Mouse (Mus musculus): ENCODE data around the gene Trip11. TPM values are rescaled to one million over a fixed set of nuclear protein-coding genes. Genes with fewer than 3 reads are reported as not detected.
"Not testable (repeated sequence)": the region's sequence is repeated elsewhere in the genome, so short reads cannot be mapped to it uniquely, and the experiment has no call there.

Gene Trip11
- total RNA-seq (2021), result 10 to 100 TPM; 32.1 to 34.5 TPM

DNA sequence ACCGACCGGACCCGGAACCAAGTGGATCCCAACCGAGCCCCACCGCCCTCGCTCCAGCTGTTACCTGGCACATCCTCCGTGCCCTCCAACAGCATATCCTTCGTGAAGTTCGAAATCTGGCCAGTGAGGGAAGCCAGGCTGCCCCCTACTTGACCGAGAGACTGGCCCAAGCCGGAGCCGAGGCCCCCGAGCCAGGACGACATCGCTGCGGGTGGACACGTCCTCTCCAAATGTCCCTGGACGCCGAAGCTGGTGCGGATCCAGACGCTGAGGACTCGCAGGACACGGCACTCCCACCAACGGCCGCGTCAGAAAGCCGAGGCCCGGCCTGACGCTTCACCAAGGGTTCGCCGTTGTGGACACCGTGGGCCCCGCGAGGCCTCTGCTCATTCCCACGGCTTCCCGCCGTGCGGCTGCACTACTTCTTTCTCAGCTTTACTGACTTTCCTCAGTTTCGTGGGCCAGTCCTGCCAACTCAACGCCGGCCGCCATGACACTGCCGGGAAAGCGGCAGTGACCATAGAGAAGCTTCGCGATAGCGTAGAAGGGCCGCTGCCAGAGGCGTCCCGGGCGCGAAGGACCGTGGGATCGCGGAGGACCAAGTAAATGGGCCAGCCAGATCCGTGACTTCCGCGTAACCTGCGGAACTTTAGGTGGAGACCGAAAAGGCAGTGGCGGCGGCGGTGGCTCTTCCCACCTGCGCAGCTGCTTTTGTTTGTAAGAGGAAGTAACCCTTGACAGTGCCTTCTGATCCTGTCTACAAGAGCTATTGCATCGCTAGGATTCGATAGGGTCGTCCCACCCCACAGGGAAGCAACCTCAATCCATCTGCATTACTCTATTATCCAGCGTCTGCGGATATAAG is at the start of gene Trip11:
Gene Trip11, minus strand, starts transcription at position 642 of the 865 bp plus-strand sequence.
- DNase-seq, result peak; percentile 93 to 94
- intact Hi-C loops (cut with DNase I), result loop anchor here (5.0 kb wide), 1 partner anchor 44 kb away; the partner anchor contains the start of gene Atxn3

DNA sequence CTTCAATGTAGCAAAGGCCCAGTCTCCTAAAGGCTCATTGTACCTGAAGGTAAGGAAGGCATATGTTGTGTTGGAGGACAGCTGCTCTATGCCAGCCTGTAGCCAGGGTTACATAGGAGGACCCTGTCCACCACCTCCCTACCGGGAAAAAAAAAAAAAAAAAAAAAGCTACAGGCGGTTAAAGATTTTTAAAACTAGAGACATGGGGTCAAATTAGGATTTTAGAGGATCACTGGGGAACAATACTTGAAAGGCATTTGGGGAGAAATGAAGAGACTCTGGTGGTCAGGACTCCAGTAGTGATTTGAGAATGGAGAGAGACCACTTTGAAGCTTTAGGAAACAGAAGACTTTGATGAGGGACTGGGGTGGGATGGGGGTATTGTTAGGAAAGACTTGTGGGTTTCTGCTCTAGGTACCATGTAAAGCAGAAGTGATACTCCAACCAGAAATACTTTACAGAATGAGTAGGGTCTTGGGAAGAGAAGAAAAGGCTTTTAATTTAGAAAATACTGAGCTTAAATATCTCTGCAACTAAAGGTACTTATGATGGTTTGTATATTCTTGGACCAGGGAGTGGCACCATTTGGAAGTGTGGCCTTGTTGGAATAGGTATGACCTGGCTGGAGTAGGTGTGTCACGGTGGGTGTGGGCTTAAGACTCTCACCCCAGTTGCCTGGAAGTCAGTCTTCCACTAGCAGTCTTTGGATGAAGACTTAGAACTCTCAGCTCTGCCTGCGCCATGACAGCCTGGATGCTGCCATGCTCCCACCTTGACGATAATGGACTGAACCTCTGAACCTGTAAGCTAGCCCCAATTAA is 46.1 kb upstream of the Trip11 start:
- intact Hi-C loops (cut with DNase I), result loop anchor here (5.0 kb wide), 2 partner anchors 47 to 837 kb away; partner anchors contain the start of gene Trip11
- not testable (repeated sequence) for DNase-seq

DNA sequence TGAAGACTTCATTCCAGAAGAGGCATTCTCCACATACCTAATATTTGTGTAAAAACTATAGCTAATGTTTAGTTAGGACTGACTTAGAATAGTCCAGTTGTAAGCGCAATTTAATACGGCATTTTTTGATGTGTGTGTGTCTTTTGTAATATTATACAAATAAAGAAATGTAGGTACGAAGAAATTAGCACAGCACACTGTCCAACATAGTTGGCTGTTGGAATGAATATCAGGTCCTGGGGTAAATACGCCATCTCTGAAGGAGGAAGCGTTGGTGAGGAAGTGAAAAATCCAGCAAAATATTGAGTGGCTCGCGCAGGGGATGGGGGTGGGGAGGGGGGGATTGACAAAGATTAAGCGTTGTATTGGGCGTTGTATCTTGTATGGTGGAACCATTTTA is 45.5 kb upstream of the Trip11 start:
- intact Hi-C loops (cut with DNase I), result loop anchor here (5.0 kb wide), 2 partner anchors 46 to 836 kb away; partner anchors contain the start of gene Trip11

DNA sequence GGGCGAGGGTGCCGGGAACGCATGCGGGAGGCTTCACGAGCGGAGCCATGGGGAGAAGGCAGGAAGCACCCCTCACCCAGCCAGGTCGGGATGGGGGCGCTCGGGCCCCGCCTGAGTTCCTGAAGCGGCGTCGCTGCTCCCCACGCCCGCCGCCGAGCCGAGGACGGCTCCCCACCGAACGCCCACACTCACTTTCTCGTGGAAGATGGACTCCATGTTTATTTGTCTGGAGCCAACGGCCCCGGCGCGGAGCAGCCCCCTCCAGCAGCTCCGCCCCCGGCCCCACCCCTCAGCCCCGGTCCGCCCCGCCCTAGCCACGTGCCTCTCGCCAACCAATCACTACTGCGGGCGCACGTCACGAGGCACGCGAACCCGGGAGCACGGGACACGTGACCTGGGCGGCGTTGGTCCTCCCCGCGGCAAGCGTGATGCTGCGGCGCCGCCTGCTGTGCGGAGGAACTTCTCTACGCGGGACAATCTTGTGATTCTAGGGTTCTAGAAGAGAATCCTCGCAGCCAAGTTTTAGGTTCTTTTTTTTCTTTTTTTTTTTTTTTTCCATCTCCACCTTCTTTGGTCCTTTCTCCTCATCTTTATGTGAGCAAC is 45.0 kb upstream of the Trip11 start, which contains the start of gene Atxn3:
Gene Atxn3, minus strand, starts transcription at position 305 of the 603 bp plus-strand sequence.
- intact Hi-C loops (cut with DNase I), result loop anchor here (5.0 kb wide), 2 partner anchors 46 to 836 kb away; partner anchors contain the start of gene Trip11

More for the DNA sequence above, 45.5 kb upstream of the Trip11 start:
- DNase-seq, result no peak

DNA sequence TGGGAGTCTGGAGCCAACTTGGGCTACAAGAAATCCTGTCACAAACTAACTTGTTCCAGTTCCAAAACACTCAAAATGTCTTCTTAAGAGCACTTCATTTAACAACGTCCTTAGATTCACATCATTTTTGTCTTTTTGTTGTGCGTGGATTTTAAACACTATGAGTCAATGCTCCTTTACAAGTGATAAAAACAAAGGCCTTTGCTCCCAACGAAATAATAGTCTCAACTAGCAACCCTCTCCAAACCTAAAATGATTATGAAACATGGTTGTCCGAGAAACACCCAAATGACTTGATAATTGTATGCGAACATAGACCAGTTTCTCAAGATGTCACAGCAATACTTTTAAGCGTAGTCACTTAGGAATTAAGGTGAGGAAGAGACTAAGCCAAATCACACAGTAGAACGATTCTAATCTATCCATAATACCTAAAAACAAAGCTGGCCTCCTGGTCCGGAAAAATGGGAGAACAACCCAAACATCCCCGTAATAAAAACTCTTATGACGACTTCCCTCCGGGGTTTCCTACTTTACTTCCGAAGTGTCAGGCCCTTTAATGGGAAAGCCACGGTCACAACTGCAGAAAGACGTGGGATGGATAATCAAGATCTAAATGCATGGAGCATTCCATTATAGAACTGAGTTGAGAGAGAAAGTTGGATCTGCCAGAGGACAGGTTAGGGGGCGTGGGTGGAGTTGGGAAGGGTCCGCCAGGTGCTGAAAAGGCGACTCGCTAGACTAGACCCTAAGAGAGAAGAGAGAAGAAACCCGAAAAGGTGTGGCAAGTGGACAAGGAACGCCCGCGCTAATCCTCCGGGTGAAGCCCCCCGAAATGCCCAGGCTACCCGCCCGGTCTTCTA is 44.2 kb upstream of the Trip11 start:
- DNase-seq, result no peak
- intact Hi-C loops (cut with DNase I), result loop anchor here (5.0 kb wide), 2 partner anchors 45 to 835 kb away; partner anchors contain the start of gene Trip11

More for the DNA sequence above, 45.0 kb upstream of the Trip11 start, which contains the start of gene Atxn3:
- peak; percentile 98 for DNase-seq

DNA sequence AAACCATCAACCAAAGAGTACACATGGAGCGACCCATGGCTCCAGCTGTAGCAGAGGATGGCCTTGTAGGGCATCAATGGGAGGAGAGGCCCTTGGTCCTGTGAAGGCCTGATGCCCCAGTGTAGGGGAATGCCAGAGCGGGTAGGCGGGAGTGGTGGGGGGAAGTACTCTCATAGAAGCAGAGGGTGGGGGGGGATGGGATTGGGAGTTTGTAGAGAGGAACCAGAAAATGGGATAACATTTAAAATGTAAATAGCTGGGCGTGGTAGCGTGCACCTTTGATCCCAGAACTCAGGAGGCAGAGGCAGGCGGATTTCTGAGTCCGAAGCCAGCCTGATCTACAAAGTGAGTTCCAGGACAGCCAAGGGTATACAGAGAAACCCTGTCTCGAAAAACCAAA is 42.8 kb upstream of the Trip11 start:
- not testable (repeated sequence) for DNase-seq
- intact Hi-C loops (cut with DNase I), result loop anchor here (5.0 kb wide), 2 partner anchors 44 to 834 kb away; partner anchors contain the start of gene Trip11

DNA sequence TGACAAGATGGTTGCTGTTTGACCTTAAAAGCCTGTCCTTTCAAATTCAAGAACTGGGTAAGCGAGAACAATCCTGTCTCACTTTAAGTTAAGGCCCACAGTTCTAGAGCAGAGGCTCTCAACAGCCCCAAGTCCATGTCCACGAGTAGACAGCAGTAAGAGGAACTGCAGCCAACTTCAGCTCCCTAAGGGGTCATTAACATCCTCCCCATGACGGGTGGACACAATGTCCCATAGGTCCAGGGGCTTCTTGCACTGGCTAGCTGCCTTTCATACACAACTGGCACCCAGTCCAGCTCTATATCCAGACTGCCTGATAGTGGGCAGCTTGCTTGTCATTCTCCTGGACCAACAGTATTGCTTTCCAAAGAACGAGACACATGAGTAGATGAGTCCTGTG is 35.7 kb upstream of the Trip11 start:
- intact Hi-C loops (cut with DNase I), result no loop called here
- no peak for DNase-seq

DNA sequence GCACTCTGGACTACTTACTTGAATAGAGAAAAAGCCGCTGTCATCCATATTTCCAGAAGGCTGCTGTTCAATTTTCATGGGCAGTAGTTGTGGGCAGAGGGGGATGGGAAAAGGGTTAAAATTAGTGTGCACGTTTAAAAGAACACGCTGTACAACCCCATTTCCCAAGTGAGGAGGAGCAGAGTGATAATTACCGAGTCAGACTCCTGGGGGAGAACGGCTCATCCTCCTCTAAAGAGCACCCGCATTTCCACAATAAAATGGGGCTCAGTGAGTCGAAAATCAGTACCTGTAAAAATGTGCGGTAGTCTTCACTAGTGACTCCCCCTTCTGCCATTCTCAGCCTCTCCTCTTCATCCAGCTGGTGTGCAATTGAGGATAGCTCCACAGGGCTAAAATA is 34.9 kb upstream of the Trip11 start:
- intact Hi-C loops (cut with DNase I), result no loop called here
- no peak for DNase-seq

DNA sequence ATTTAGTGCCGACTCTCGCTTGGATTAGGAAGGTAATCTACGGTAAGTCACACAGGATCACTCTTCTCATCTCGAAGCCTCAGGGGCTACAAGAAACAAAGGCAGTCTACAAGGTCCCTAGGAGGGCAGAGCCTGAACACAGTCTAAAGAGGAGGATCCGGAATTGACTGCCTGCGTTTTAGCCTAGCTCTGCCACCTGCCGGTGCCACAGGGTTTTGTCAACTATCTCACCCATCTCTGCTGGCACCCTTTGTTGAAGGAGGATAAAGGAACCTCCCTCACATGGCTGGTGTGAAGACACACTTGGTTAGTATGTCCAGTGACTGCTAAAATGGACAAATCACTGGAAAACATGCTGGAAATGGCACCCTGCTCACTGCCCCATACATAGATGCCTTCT is 24.5 kb upstream of the Trip11 start:
- DNase-seq, result no peak
- intact Hi-C loops (cut with DNase I), result no loop called here

DNA sequence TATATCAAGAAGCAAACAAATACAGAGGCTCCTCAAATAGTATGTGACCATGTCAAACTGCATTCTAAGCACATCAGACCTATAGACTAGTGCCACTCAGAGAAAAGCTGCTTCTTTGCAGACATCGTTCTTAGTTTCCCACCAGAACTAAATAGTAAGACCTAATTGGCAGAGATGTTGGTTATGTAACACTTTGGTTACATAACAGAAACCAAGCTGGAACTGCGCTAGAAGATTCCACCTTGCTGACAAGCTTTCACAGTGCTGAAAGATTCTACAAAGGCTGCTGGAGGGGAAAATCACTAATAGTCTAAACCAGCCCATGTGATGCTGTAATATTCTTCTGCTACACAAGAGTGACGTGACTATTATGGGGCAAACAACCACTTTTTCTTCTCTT is 22.2 kb upstream of the Trip11 start:
- DNase-seq, result no peak
- intact Hi-C loops (cut with DNase I), result no loop called here

DNA sequence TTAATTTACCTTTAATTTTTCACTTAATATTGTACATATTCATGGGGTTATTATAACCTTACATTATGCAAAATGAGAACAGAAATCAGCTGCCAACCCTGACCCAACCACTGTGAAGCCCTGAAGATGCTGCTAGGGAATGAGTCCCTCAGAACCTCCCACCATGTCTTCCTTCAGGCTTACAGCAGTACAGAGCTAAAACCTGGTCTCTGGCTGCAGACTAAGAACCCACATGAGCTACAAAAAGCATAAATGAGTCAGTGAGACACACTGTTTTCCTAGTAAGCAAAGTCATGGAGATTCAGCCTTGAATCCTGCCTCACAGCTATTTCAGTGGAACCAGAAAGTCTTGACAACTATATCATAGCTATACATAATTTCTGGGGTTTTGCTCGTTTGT is 15.4 kb upstream of the Trip11 start:
- intact Hi-C loops (cut with DNase I), result no loop called here
- DNase-seq, result no peak

DNA sequence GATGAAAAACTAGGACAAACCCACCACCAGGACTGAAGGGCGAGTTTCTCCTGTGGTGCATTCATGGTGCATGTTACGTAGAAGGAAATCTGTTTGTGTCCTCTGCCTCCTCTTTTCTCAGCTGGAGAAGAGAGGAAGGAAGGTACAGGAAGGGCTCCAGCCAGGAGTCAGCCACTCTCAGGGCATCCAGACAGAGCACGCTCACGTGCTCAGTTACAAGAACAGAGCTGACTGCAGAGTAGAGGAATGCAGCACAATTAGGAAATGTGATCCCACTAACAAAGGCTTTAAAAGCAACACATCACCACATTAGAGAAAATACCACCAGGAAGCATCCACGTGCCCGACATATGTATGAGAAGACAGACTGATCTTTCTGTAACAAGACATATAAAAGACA is 9.2 kb upstream of the Trip11 start:
- intact Hi-C loops (cut with DNase I), result no loop called here
- DNase-seq, result peak; percentile 18 to 25

DNA sequence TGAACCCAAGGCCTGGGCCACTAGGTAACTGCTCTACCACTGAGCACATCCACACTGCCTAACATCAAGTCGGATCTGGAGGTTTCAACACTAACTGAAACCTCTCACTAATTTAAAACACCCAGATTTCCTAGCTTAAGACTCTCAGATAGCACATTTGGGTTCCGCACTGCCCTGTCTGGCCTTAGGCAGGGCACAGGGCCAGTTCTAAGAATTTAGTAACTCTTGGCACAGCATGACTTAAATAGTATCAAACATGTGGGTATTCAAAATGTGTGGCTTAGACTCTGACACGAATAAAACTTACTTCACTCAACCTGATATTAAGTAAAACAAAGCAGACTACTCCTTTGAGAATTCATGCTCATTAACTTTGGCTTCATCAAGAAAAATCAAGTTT is 6.8 kb upstream of the Trip11 start:
- intact Hi-C loops (cut with DNase I), result no loop called here
- DNase-seq, result peak in 1 of 2 experiments; percentile 13

DNA sequence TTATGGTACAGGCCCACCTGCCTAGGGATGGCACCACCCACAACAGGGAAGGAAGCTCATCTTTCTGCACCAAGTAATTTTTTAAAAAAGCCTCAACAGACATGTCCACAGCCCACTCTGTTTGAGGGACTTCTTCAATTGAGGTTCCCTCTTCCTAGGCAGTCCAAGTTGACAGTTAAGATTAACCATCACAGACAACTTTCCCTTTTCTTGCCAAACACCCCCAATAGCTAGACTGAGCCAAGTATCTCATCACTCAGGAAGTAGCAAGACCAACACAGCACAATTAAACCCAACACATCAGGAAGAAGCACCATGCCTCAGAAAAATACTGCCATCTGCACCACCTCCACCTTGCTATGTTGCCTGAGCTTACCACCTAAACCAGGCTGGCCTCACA is 4.1 kb upstream of the Trip11 start:
- intact Hi-C loops (cut with DNase I), result no loop called here
- no peak for DNase-seq

DNA sequence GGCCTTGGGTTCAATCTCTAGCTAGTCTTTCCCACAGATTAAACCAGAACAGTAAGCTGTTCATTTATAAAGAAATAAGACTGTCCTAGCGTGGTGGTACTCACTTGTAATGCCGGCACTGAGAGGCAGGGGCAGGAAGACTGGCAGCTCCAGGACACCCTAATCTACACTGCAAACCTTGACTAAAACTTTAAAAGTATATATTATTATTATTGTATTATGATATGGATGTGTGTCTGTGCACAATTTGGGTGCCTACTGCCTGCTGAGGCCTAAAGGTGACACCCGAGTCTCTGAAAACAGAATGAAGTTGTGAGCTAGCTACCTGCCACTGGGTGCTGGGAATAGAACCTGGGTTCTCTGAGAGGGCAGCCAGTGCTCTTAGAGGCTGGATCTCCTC is 1.7 kb downstream of the Trip11 start:
- DNase-seq, result no peak
- intact Hi-C loops (cut with DNase I), result loop anchor here (5.0 kb wide), 1 partner anchor 46 kb away; the partner anchor contains the start of gene Atxn3

DNA sequence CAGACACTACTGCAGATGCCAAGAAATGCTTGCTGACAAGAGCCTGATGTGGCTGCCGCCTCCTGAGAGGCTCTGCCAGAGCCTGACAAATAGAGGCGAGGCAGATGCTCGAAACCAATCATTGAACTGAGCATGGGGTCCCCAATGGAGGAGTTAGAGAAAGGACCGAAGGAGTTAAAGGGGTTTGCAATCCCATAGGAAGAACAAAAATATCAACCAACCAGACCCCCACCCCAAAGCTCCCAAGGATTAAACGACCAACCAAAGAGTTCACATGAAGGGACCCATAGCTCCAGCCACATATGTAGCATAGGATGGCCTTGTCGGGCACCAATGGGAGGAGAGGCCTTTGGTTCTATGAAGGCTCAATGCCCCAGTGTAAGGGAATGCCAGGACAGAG is 2.7 kb downstream of the Trip11 start:
- no peak for DNase-seq
- intact Hi-C loops (cut with DNase I), result loop anchor here (5.0 kb wide), 1 partner anchor 47 kb away; the partner anchor contains the start of gene Atxn3

DNA sequence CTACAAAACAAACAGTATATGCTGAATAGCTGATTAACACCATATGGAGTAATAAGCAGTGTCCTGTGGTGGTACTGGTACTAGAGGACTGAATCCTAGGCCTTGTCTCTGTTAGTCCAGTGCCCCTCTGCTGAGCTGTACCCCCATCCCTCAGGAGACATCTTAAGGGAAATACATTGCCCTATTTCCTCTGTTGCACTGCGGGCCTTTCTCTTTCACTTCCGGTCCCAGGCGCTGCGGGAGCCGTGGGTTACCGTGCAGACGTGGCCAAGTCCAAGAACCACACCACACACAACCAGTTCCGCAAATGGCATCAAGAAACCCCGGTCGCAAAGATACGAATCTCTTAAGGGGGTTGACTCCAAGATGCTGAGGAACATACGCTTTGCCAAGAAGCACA is 7.2 kb downstream of the Trip11 start:
- intact Hi-C loops (cut with DNase I), result no loop called here

DNA sequence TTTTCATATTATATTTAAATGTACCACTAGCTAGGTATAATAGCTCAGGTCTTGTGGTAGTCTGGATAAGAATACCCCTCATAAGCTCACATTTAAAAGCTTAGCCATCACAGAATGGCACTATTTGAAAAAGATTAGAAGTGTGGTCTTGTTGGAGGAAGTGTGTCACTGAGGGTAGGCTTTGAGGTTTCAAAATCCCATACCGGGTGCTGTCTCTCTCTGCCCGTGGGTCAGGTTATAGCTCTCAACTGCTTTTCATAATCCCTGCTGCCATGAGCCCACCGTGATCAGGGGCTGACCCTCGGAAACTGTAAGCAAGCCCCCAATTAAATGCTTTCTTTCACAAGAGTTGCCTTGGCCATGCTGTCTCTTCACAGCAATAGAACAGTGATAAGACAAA is 8.2 kb downstream of the Trip11 start:
- no peak for DNase-seq
- intact Hi-C loops (cut with DNase I), result no loop called here

More for the DNA sequence above, 7.2 kb downstream of the Trip11 start:
- no peak for DNase-seq

DNA sequence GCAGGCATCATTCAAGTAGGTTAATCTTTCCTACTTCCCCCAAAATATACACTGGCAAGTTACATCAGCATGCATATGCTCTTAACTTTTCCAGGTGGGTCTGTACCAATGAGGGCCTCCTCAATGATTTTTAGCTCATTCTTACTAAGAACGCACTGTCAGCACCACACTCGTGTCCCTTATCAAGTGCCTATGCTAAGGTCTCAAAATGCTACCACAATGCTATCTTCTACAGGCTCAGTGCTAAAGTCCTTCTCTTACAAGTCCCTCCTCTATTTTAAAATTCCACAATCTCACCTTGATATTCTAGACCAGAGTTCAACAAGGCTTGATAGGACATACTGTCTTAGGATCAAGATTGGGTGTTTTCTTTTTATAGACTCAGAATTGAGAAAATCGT is 8.9 kb downstream of the Trip11 start:
- DNase-seq, result no peak
- intact Hi-C loops (cut with DNase I), result no loop called here

Measured in heart, postnatal 10 days (tissue).